Mouse (Mus musculus): ENCODE data around the gene Spsb3. TPM values are rescaled to one million over a fixed set of nuclear protein-coding genes. Genes with fewer than 3 reads are reported as not detected.

Spsb3 gene
- polyA plus RNA-seq, 1 experiment from 2014 or later: 71.7 TPM

GRCm38 (mm10) chr17:24892785-24893184, 6.3 kb downstream of the Spsb3 start:
- no peak overlapping the region for H3K4me3 ChIP-seq (replicated peaks)
- WGBS: 87% methylated on average over 12 of the region's 12 CpGs
- H3K4me1 ChIP-seq (replicated peaks): peaks cover 51% of the 10 kb centered on the region
- no peak overlapping the region for H3K4me2 ChIP-seq (replicated peaks)
- ATAC-seq: no peak
- no peak overlapping the region for H3K27ac ChIP-seq
- no peaks in the 10 kb centered on the region for H3K27me3 ChIP-seq
- H3K9ac ChIP-seq (replicated peaks): no peak overlapping the region
- peaks cover 60% of the 10 kb centered on the region for H3K36me3 ChIP-seq
- no peaks in the 10 kb centered on the region for H3K9me3 ChIP-seq

- Histone ChIP-seq H3K4me3 (replicated peaks) (no peak overlapping the region), H3K9ac (replicated peaks) (no peak overlapping the region), H3K4me1 (replicated peaks) (peaks cover 51% of the 10 kb centered on the region), H3K27ac (no peak overlapping the region), H3K9me3 (no peaks in the 10 kb centered on the region), H3K4me2 (replicated peaks) (no peak overlapping the region), H3K27me3 (no peaks in the 10 kb centered on the region), H3K36me3 (peaks cover 65% of the 10 kb centered on the region)
- WGBS: 96% methylated on average over 2 of the region's 2 CpGs
- ATAC-seq: no peak
These were observed 6.8 kb downstream of the Spsb3 start for GRCm38 (mm10) chr17:24893276-24893675.

- Histone ChIP-seq H3K9ac (replicated peaks) (peak overlapping the region; percentile 95), H3K4me3 (replicated peaks) (peak overlapping the region; percentile 89), H3K27ac (peak overlapping the region; percentile 87), H3K4me2 (replicated peaks) (peak overlapping the region; percentile 90), H3K4me1 (replicated peaks) (peaks cover 46% of the 10 kb centered on the region), H3K9me3 (no peaks in the 10 kb centered on the region), H3K36me3 (peaks cover 67% of the 10 kb centered on the region), H3K27me3 (no peaks in the 10 kb centered on the region)
- ATAC-seq: no peak; the same call in 1 of the 2 replicates
- WGBS: 10% methylated on average over 31 of the region's 31 CpGs
These were observed 7.9 kb downstream of the Spsb3 start for GRCm38 (mm10) chr17:24894061-24894994.

GRCm38 (mm10) chr17:24894995-24895547, 8.6 kb downstream of the Spsb3 start, which contains the start of the genes Eme2 and Mrps34:
Eme2 (minus strand) TSS chr17:24895087.
Mrps34 (plus strand) TSS chr17:24895116.
- peaks cover 46% of the 10 kb centered on the region for H3K4me1 ChIP-seq (replicated peaks)
- no peaks in the 10 kb centered on the region for H3K27me3 ChIP-seq
- H3K4me2 ChIP-seq (replicated peaks): peak within 1 kb of the TSS; percentile 90
- peaks cover 69% of the 10 kb centered on the region for H3K36me3 ChIP-seq
- peak within 1 kb of the TSS; percentile 95 for H3K9ac ChIP-seq (replicated peaks)
- peak; percentile 67 for ATAC-seq
- H3K4me3 ChIP-seq (replicated peaks): peak within 1 kb of the TSS; percentile 89
- WGBS: under 1% methylated on average over 62 of the region's 62 CpGs
- peak within 1 kb of the TSS; percentile 87 for H3K27ac ChIP-seq
- no peaks in the 10 kb centered on the region for H3K9me3 ChIP-seq

GRCm38 (mm10) chr17:24895571-24896240, 9.3 kb downstream of the Spsb3 start:
- Histone ChIP-seq H3K4me1 (replicated peaks) (peaks cover 46% of the 10 kb centered on the region), H3K36me3 (peaks cover 69% of the 10 kb centered on the region)
- WGBS: 10% methylated on average over 23 of the region's 23 CpGs

GRCm38 (mm10) chr17:24896241-24896992, 10.0 kb downstream of the Spsb3 start, which contains the start of gene Nme3:
Nme3 (plus strand) TSS chr17:24896500.
- peak within 1 kb of the TSS; percentile 95 for H3K9ac ChIP-seq (replicated peaks)
- H3K9me3 ChIP-seq: no peaks in the 10 kb centered on the region
- WGBS: under 1% methylated on average over 50 of the region's 50 CpGs
- peaks cover 69% of the 10 kb centered on the region for H3K36me3 ChIP-seq
- H3K4me2 ChIP-seq (replicated peaks): peak within 1 kb of the TSS; percentile 90
- ATAC-seq: peak; percentile 74
- H3K4me1 ChIP-seq (replicated peaks): peaks cover 46% of the 10 kb centered on the region
- H3K4me3 ChIP-seq (replicated peaks): peak within 1 kb of the TSS; percentile 89
- no peaks in the 10 kb centered on the region for H3K27me3 ChIP-seq
- peak within 1 kb of the TSS; percentile 87 for H3K27ac ChIP-seq

More at GRCm38 (mm10) chr17:24895571-24896240, 9.3 kb downstream of the Spsb3 start:
- Histone ChIP-seq H3K27me3 (no peaks in the 10 kb centered on the region), H3K4me2 (replicated peaks) (peak overlapping the region; percentile 90), H3K9ac (replicated peaks) (peak overlapping the region; percentile 95), H3K4me3 (replicated peaks) (peak overlapping the region; percentile 89), H3K9me3 (no peaks in the 10 kb centered on the region), H3K27ac (peak overlapping the region; percentile 87)
- ATAC-seq: no peak

GRCm38 (mm10) chr17:24896993-24897269, 10.5 kb downstream of the Spsb3 start:
- Histone ChIP-seq H3K9ac (replicated peaks) (peak overlapping the region; percentile 95), H3K36me3 (peaks cover 69% of the 10 kb centered on the region), H3K27ac (peak overlapping the region; percentile 87), H3K9me3 (no peaks in the 10 kb centered on the region), H3K4me2 (replicated peaks) (peak overlapping the region; percentile 90), H3K27me3 (no peaks in the 10 kb centered on the region), H3K4me3 (replicated peaks) (peak overlapping the region; percentile 89), H3K4me1 (replicated peaks) (peaks cover 46% of the 10 kb centered on the region)
- WGBS: 35% methylated on average over 11 of the region's 11 CpGs
- ATAC-seq: no peak

GRCm38 (mm10) chr17:24897600-24897999, 11.2 kb downstream of the Spsb3 start:
- no peaks in the 10 kb centered on the region for H3K27me3 ChIP-seq
- ATAC-seq: no peak
- H3K4me1 ChIP-seq (replicated peaks): peaks cover 46% of the 10 kb centered on the region
- WGBS: 92% methylated on average over 4 of the region's 4 CpGs
- H3K9me3 ChIP-seq: no peaks in the 10 kb centered on the region
- H3K9ac ChIP-seq (replicated peaks): peak overlapping the region; percentile 95
- peaks cover 69% of the 10 kb centered on the region for H3K36me3 ChIP-seq
- H3K27ac ChIP-seq: no peak overlapping the region
- H3K4me3 ChIP-seq (replicated peaks): peak overlapping the region; percentile 89
- H3K4me2 ChIP-seq (replicated peaks): peak overlapping the region; percentile 90

GRCm38 (mm10) chr17:24898041-24898854, 11.8 kb downstream of the Spsb3 start:
- peak overlapping the region; percentile 95 for H3K9ac ChIP-seq (replicated peaks)
- peaks cover 69% of the 10 kb centered on the region for H3K36me3 ChIP-seq
- no peak overlapping the region for H3K4me3 ChIP-seq (replicated peaks)

GRCm38 (mm10) chr17:24899153-24899552, 12.7 kb downstream of the Spsb3 start:
- Histone ChIP-seq H3K4me2 (replicated peaks) (no peak overlapping the region), H3K36me3 (peaks cover 72% of the 10 kb centered on the region), H3K27ac (no peak overlapping the region), H3K9ac (replicated peaks) (no peak overlapping the region), H3K27me3 (no peaks in the 10 kb centered on the region), H3K4me3 (replicated peaks) (no peak overlapping the region), H3K9me3 (no peaks in the 10 kb centered on the region), H3K4me1 (replicated peaks) (peaks cover 36% of the 10 kb centered on the region)
- 94% methylated on average over 5 of the region's 5 CpGs for WGBS
- no peak for ATAC-seq

More at GRCm38 (mm10) chr17:24898041-24898854, 11.8 kb downstream of the Spsb3 start:
- WGBS: 82% methylated on average over 4 of the region's 4 CpGs
- Histone ChIP-seq H3K4me2 (replicated peaks) (peak overlapping the region; percentile 90; the same call in 1 of the 2 replicates), H3K27me3 (no peaks in the 10 kb centered on the region), H3K9me3 (no peaks in the 10 kb centered on the region), H3K27ac (no peak overlapping the region), H3K4me1 (replicated peaks) (peaks cover 45% of the 10 kb centered on the region)
- ATAC-seq: no peak

GRCm38 (mm10) chr17:24900014-24900413, 13.6 kb downstream of the Spsb3 start:
- no peak for ATAC-seq
- Histone ChIP-seq H3K27me3 (no peaks in the 10 kb centered on the region), H3K4me1 (replicated peaks) (peaks cover 33% of the 10 kb centered on the region), H3K36me3 (peaks cover 81% of the 10 kb centered on the region), H3K4me3 (replicated peaks) (no peak overlapping the region), H3K9ac (replicated peaks) (no peak overlapping the region), H3K27ac (no peak overlapping the region), H3K4me2 (replicated peaks) (no peak overlapping the region), H3K9me3 (no peaks in the 10 kb centered on the region)
- 95% methylated on average over 6 of the region's 6 CpGs for whole genome bisulfite sequencing
